Mouse (Mus musculus) heart, adult 8-10 months (tissue): Measurements from ENCODE around the gene Rnf150. TPM values are rescaled to one million over a fixed set of nuclear protein-coding genes. Genes with fewer than 3 reads are reported as not detected.

Source experiments
- DNase-seq: peaks from one replicate; pipeline ENCODE4 v3.0.0; 2022; ENCODE audit warnings: low spot score
- total RNA-seq, 4 experiments: library from RNA; stranded (reverse); gene quantifications; 2 replicates each; pipeline ENCODE4 v1.2.4; 2022

The Rnf150 gene
- total RNA-seq = 10 to 100 TPM; 10.9 to 16.0 (median 12.9) TPM

DNA sequence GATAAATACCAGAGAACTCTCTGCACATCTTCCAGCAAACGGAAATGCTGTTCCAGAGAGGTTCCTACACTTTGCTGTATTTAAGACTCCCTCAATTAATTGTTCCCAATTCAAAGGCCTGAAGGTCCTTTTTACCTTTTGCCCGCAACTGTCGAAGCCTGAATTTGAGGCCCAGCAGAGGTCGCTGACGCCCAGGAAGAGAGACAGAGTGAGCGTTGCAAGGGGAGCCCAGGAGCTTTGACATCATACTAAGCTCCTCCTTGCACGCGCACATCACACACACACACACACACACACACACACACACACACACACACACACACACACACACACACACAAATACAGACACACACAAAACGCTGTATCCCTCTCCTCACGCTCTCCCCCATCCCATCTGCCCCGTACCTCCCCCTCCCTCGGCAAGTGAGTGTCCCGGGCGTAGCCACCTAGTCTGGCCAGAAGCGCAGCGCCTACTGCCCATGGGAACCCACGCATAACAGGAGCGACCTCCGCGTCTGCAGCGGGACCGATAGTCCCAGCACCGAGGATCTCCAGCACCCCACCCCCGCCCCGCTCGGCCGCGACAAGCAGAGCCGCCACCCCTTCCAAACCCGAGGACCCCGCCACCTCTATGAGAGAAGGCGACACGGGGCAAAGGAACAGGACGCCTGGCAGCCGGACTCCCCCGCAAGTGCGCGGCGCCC, at the start of gene Rnf150:
TSS of gene Rnf150 (plus strand) at position 316 of the 704 bp plus-strand sequence.
- peak; percentile 82 for DNase-seq

DNA sequence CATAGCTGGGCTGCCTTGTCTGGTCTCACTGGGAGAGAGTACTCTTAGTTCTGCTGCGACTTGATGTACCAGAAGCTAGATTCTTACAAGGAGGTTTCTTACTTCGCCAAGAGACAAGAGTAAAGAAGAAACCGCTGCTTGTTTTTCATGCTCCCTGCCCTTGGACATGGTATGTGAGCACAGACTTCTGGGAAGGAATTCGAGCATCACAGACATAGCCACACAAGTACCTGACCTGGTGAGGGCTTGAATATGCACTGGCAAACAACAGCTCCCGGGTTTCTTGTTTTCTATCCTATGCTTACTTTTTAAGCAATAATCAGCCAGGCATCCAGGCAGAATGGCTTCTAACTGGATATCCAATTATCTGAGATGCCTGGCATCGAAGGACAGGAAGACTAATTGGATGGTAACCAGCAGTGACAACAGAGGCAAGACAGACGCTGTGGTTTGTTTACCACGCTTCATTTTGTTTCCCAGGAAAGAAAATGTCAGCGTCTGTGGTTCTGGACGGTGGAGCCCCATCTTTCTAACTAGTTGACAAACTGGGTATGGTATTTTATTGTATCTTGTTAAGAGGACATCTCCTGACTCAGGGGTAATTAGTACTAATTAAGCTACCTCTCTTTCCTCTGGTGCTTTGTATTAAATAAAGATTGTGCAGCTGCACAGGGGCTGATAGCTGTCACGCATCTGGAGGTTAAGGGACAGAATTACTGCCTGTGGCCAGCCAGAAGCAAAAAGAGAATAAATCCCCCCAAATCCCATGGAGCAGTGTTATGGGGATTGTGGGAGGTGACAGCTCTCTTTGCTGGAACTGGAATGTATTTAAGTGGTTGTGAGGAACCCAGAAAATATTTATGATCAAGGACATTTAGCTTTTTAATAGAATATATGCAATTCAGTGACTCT, 36.8 kb upstream of the Rnf150 start:
- DNase-seq = no peak

- DNase-seq = no peak
Observed at GRCm38 (mm10) chr8:82840415-82840814, 22.7 kb upstream of the Rnf150 start.

- DNase-seq = no peak
Observed at GRCm38 (mm10) chr8:82840963-82841362, 22.2 kb upstream of the Rnf150 start.

DNA sequence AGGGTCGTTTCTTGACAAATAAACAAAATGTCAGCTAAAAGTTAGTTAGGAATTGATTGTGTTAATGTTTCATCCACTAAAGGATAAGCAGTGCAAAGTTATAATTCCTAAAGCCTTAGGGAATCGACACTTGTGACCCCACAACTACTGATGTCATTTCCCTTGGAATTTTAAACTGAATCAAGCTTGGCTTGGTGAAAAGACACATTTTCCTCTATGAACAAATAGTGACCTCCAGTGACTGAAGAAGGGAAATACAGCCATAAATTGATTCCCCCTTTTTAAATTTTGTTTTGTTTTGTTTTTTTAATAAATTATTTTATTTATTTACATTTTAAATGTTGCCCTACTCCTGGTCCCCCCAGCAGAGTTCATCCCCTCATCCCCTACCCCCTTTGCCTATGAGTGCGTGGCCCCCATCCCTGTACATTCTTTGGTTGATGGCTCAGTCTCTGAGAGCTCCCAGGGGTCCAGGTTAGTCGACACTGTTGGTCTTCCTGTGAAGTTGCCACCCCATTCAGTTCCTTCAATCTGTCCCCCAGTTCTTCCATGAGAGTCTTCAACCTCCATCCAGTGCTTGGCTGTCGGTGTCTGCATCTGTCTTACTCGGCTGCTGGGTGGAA, 21.5 kb upstream of the Rnf150 start:
- no peak for DNase-seq

- no peak for DNase-seq
Observed at GRCm38 (mm10) chr8:82843697-82844096, 19.5 kb upstream of the Rnf150 start.

DNA sequence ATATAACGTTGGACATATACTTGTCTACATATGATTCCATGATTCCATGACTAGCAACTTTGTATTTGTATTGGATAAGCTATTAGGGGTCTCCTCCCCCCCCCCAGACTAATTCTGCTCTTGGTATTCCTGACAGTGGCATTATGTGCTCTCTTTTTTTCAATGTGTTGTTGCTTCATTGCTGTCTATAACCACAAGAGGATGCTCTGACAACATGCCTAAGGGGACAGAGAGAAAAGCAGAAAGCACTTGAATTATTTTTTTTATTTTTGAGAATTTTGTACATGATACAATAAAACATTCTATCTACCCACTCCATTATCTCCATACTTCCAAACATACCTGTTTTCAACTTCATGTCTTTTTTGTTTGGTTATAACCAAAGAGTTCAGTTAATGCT, 18.7 kb upstream of the Rnf150 start:
- no peak for DNase-seq

DNA sequence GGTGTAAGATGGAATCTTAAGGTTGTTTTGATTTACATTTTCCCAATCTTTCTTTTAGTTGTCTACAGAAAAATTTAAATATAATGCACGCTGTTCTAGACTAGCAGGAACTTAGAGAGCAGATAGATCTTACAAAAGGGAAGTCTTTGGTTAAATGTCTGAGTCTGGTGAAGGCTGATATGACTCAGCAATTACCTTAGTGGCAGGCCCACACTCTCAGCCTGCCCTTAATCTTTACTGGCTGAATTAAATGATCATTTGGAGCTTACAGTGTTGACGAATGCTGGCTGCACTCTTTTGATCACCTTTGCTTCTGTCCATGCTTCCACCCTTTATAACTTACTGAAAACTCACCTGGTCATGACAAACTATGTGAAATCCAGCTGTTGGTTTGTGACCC, 17.1 kb upstream of the Rnf150 start:
- DNase-seq = no peak

- no peak for DNase-seq
Observed at GRCm38 (mm10) chr8:82846730-82847129, 16.4 kb upstream of the Rnf150 start.

DNA sequence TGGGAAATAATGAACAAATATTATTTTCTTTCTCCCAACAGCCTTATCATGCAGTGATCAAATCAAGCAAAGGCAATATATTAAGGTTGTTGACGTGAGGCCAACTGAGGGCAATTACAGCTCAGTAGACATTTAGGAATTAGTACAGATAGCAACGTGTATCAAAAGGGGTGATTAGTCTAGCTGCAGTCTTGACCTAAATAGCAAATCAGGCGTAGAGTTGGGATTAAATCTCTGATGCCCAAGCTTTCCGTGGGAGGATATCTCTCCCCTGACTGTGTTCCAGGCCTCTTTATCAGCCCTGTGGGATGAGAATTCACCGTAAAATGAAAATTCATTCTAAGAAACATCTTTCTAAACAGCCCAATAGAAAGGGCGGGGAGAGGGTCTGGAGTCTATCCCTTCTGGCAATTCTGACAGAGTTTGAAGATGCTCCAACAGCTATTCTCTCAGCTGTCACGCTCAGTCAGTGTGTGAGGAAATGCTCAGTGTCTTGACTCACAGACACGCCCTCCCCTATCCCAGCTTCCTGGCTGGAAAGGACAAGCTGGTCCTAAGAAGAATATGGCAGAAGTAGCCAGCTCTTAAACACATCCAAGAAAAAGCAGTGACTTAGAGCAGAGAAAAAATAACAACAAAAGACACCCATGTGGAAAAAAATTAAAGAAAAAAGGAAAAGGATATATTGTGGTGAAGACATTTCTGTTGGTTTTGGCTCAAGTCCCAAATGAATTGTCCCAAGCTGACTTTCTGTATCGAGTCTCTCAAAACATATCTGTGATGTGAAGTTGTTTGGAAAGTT, 4.4 kb upstream of the Rnf150 start:
- DNase-seq = no peak

- DNase-seq = no peak
Observed at GRCm38 (mm10) chr8:82859343-82859620, 3.9 kb upstream of the Rnf150 start.

DNA sequence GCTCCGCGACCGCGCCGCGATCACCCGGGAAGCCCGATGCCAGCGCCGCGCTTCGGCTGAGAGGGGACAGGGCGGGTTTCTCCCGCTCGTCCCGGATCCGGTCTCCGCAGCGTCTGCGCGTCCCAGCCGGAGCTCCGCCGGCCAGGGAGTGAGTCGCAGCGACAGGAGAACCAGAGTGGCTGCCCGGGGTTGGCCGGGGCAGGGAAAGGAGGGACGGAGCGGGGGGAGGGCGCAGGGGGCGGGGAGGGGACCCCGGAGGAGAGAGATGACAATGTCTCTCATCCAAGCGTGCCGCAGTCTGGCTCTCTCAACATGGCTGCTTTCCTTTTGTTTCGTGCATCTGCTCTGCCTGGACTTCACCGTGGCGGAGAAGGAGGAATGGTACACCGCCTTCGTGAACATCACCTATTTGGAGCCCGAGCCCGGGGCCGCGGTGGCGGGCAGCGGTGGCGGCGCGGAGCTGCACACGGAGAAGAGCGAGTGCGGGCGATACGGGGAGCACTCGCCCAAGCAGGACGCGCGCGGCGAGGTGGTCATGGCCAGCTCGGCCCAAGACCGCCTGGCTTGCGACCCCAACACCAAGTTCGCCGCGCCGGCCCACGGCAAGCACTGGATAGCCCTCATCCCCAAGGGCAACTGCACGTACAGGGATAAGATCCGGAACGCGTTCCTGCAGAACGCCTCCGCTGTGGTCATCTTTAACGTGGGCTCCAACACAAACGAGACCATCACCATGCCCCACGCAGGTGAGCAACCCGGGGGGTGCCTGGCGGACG, 777 bp downstream of the Rnf150 start:
- no peak for DNase-seq

GRCm38 (mm10) chr8:82864521-82864818, 1.3 kb downstream of the Rnf150 start:
- DNase-seq = no peak

- DNase-seq = no peak
Observed at GRCm38 (mm10) chr8:82865239-82865638, 2.1 kb downstream of the Rnf150 start.

DNA sequence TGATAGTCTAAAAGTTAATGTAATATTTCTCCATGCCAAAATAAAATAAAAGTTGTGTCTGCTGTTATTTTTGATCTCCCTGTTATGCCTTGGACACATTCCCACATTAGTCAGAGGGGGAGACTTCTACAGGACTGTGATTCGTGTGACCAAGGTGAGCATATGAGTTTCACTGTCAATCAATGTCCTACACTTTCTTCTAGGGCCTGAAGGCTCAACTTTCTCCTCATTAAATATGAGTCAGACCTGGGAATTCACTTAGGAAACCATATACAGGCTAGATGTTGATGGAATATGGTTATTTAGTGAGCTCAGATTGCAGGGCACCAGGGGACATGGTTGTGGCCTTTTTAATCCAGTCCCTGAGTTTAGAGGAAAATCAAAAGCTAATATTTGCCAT, 3.1 kb downstream of the Rnf150 start:
- DNase-seq = no peak

DNA sequence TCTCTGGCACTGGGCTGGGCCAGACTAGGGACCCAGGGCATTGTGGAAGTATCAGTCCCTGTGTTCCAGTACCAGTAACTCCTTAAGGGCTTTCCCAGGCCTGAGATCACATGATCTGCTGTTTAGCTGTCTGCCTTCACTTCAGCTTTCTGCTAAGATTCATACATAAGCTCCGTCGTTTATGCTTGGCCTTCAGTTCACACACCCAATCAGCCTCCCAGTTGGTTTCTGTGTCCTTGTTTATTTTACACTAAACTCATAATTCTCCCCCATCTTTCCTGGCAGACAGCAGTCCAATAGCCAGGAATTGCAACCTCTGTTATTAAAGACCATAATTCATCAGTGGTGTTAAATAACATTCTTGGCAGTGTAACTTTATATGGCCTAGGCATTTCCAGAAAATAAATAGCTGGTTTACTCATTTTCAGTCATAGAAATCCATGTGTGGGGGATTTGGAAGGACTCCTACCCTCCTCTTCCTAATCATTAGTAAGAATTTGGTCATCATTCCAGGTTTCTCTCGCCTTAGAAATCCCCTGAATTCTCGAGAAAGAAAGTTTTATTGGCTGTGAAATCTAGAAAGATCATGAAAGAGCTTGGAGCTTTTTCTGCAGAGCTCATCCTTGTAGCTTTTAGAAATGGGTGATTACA, 7.8 kb downstream of the Rnf150 start:
- no peak for DNase-seq

GRCm38 (mm10) chr8:82871986-82872385, 8.8 kb downstream of the Rnf150 start:
- DNase-seq = no peak

GRCm38 (mm10) chr8:82874102-82874501, 10.9 kb downstream of the Rnf150 start:
- no peak for DNase-seq

GRCm38 (mm10) chr8:82875135-82875534, 12.0 kb downstream of the Rnf150 start:
- peak; percentile 49 for DNase-seq

DNA sequence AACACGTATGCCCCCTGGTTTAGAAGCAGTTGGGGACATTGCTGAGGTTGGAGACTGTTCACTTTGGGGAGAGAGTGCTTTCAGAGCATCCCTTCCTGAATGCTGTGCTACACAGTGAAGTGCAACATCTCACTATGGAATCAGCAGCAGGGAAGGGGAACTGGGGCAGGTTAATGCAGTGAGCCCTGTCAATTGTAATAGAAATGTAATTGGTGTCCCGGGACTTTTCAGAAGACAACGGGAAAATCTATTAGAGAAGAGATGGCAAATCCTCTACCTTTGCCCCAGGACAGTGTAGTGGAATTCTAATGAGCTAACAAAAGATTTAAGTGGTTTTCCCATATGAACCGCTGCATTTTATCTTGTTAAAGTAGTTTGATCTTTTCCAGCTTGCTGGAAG, 21.3 kb downstream of the Rnf150 start:
- no peak for DNase-seq

- no peak for DNase-seq
Observed at GRCm38 (mm10) chr8:82887234-82887633, 24.1 kb downstream of the Rnf150 start.
